Mouse (Mus musculus) olfactory bulb, adult 2 months (tissue): ENCODE results near the gene Gse1.

Source experiments
- CTCF ChIP-seq: fragments of 200-500 bp; IDR thresholded peaks from 2 replicates; pipeline ENCODE4 v1.5.1; 2012; ENCODE audit warnings: low read depth, mild to moderate bottlenecking, low read length, moderate library complexity; ENCODE audit not compliant: insufficient read depth
- POLR2A ChIP-seq: fragments of 200-500 bp; IDR thresholded peaks from 2 replicates; pipeline ENCODE4 v1.6.1; 2012; ENCODE audit warnings: mild to moderate bottlenecking, low read depth, low read length, moderate library complexity; ENCODE audit not compliant: insufficient read depth

DNA sequence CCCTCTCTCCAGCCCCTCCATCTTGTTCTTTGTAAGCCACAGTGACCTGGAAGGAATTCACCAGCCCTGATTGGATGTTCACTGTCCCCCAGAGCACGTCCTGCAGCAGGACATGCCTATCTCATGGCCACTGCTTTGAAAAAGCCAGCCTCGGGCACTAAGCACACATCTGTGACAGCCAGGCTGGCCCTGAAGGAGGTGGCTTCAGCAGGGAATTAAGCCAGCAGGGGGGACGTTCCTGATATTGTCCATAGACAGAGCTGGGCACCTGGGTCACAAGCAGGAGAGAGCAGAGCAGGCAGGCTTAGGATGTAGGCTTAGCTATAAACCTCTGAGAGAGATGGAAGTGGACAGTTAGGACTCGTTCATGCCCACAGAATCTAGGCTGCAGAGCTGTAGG lies 153.6 kb downstream of the Gse1 start:
- TF ChIP-seq CTCF, result no peak
- TF ChIP-seq POLR2A, result no peak
